Mouse (Mus musculus) limb, embryonic 11.5 days (tissue): ENCODE measurements around the gene Scn8a. TPM values are rescaled to one million over a fixed set of nuclear protein-coding genes. Genes with fewer than 3 reads are reported as not detected.

Experiments used
- ATAC-seq: fragments of 200-750 bp; cut with Nextera tagmentation; 2 replicates; pipeline ENCODE4 v1.8.0; 2017; ENCODE audit warnings: low read depth; ENCODE audit not compliant: insufficient number of reproducible peaks, low FRiP score, low TSS enrichment
- DNase-seq: peaks from one replicate; pipeline ENCODE4 v3.0.0-alpha.2; 2015; ENCODE audit warnings: low spot score
- H3K27ac ChIP-seq: fragments of 300-500 bp; sonication (generic); replicated peaks from 2 replicates; pipeline ENCODE4 v1.5.1; 2014; ENCODE audit warnings: low read depth, mild to moderate bottlenecking, low read length
- H3K27me3 ChIP-seq: fragments of 300-500 bp; sonication (generic); 2 replicates; pipeline ENCODE4 v1.6.1; 2014; ENCODE audit warnings: mild to moderate bottlenecking, low read length, mixed read lengths; ENCODE audit not compliant: control insufficient read depth, insufficient read depth
- H3K36me3 ChIP-seq: fragments of 300-500 bp; sonication (generic); 2 replicates; pipeline ENCODE4 v1.6.1; 2014; ENCODE audit warnings: mild to moderate bottlenecking, low read length, moderate library complexity, mixed read lengths; ENCODE audit not compliant: control insufficient read depth, insufficient read depth
- H3K4me1 ChIP-seq: fragments of 300-500 bp; sonication (generic); 2 replicates; pipeline ENCODE4 v1.6.1; 2014; ENCODE audit warnings: low read length, mixed read lengths; ENCODE audit not compliant: control insufficient read depth, insufficient read depth
- H3K4me2 ChIP-seq: fragments of 300-500 bp; sonication (generic); 2 replicates; pipeline ENCODE4 v1.6.1; 2014; ENCODE audit warnings: low read depth, mild to moderate bottlenecking, moderate library complexity; ENCODE audit not compliant: severe bottlenecking
- H3K4me3 ChIP-seq: fragments of 300-500 bp; sonication (generic); 2 replicates; pipeline ENCODE4 v1.5.1; 2014; ENCODE audit warnings: low read depth, low read length
- H3K9ac ChIP-seq: fragments of 300-500 bp; sonication (generic); 2 replicates; pipeline ENCODE4 v1.6.1; 2014; ENCODE audit warnings: mild to moderate bottlenecking, low read length
- H3K9me3 ChIP-seq: fragments of 300-500 bp; sonication (generic); 2 replicates; pipeline ENCODE4 v1.6.1; 2016; ENCODE audit warnings: low read length; ENCODE audit not compliant: control insufficient read depth
- WGBS: fragments of 180-500 bp; shearing (Covaris S2); extraction: QIAGEN DNeasy Blood & Tissue Kit; methylation state at CpG from one replicate; pipeline ENCODE4 v1.1.7; 2014; 5-methylcytosine and 5-hydroxymethylcytosine counted together
- polyA plus RNA-seq: library from polyadenylated mRNA; unstranded; fragments of >200 nt; fragmentation: Nextera tagmentation; extraction: Ambion mirVana; gene quantifications from 2 replicates; pipeline ENCODE4 v1.2.1, GENCODE M21; 2014

Gene Scn8a
- polyA plus RNA-seq, 1 experiment from 2014 or later: 4.5 TPM

GRCm38 (mm10) chr15:100870001-100870774 lies 530 bp downstream of the Scn8a start:
- H3K36me3 ChIP-seq: no peaks in the 10 kb centered on the region
- peak overlapping the region; percentile 34; the same call in 1 of the 2 replicates for H3K9ac ChIP-seq
- peaks cover 25% of the 10 kb centered on the region for H3K27me3 ChIP-seq
- 3% methylated on average over 54 of the region's 66 CpGs for WGBS
- peak overlapping the region; percentile 54 for H3K4me3 ChIP-seq
- DNase-seq (peak; percentile 82), ATAC-seq (no peak)
- peak overlapping the region; percentile 56 for H3K4me2 ChIP-seq
- no peaks in the 10 kb centered on the region for H3K9me3 ChIP-seq
- no peak overlapping the region for H3K27ac ChIP-seq
- H3K4me1 ChIP-seq: 0 out of 2 replicates have a peak, but pooled peaks cover 5% of the 10 kb centered on the region

GRCm38 (mm10) chr15:100870775-100871106 lies 1.1 kb downstream of the Scn8a start:
- no peaks in the 10 kb centered on the region for H3K36me3 ChIP-seq
- peak overlapping the region; percentile 77 for H3K9ac ChIP-seq
- 0% methylated on average over 5 of the region's 69 CpGs for WGBS
- ATAC-seq (no peak), DNase-seq (peak; percentile 66)
- peaks cover 25% of the 10 kb centered on the region for H3K27me3 ChIP-seq
- H3K4me1 ChIP-seq: 0 out of 2 replicates have a peak, but pooled peaks cover 5% of the 10 kb centered on the region
- peak overlapping the region; percentile 85 for H3K4me2 ChIP-seq
- H3K4me3 ChIP-seq: peak overlapping the region; percentile 54
- no peak overlapping the region for H3K27ac ChIP-seq
- no peaks in the 10 kb centered on the region for H3K9me3 ChIP-seq

- peak; percentile 49 for DNase-seq
- H3K36me3 ChIP-seq: no peaks in the 10 kb centered on the region
- H3K9me3 ChIP-seq: no peaks in the 10 kb centered on the region
- no peak overlapping the region for H3K27ac ChIP-seq
- H3K4me3 ChIP-seq: peak overlapping the region; percentile 54
- peaks cover 25% of the 10 kb centered on the region for H3K27me3 ChIP-seq
- WGBS: under 1% methylated on average over 45 of the region's 53 CpGs
- peak overlapping the region; percentile 85 for H3K4me2 ChIP-seq
- H3K9ac ChIP-seq: peak overlapping the region; percentile 77
- H3K4me1 ChIP-seq: 0 out of 2 replicates have a peak, but pooled peaks cover 5% of the 10 kb centered on the region
- no peak for ATAC-seq
These were observed 1.7 kb downstream of the Scn8a start for GRCm38 (mm10) chr15:100871107-100872011.

GRCm38 (mm10) chr15:100873155-100873554 lies 3.5 kb downstream of the Scn8a start:
- Histone ChIP-seq H3K4me1 (0 out of 2 replicates have a peak, but pooled peaks cover 5% of the 10 kb centered on the region), H3K9ac (no peak overlapping the region), H3K9me3 (no peaks in the 10 kb centered on the region), H3K4me2 (no peak overlapping the region), H3K4me3 (no peak overlapping the region), H3K27me3 (peaks cover 25% of the 10 kb centered on the region), H3K27ac (no peak overlapping the region), H3K36me3 (no peaks in the 10 kb centered on the region)
- no peak for ATAC-seq
- peak; percentile 97 for DNase-seq
- 3% methylated on average over 16 of the region's 16 CpGs for WGBS

- Histone ChIP-seq H3K27me3 (no peaks in the 10 kb centered on the region), H3K4me3 (no peak overlapping the region), H3K9me3 (no peaks in the 10 kb centered on the region), H3K36me3 (no peaks in the 10 kb centered on the region), H3K27ac (no peak overlapping the region), H3K4me1 (no peaks in the 10 kb centered on the region), H3K4me2 (no peak overlapping the region), H3K9ac (no peak overlapping the region)
- no peak for DNase-seq
- WGBS: 71% methylated on average over 15 of the region's 15 CpGs
- no peak for ATAC-seq
These were observed 9.4 kb downstream of the Scn8a start for GRCm38 (mm10) chr15:100879073-100879472.

GRCm38 (mm10) chr15:100881385-100881784 lies 11.7 kb downstream of the Scn8a start:
- Histone ChIP-seq H3K4me3 (no peak overlapping the region), H3K36me3 (no peaks in the 10 kb centered on the region), H3K4me2 (no peak overlapping the region), H3K4me1 (no peaks in the 10 kb centered on the region), H3K9me3 (no peaks in the 10 kb centered on the region), H3K27me3 (no peaks in the 10 kb centered on the region), H3K9ac (no peak overlapping the region), H3K27ac (no peak overlapping the region)
- WGBS: 81% methylated on average over 5 of the region's 5 CpGs
- ATAC-seq (no peak), DNase-seq (no peak)

GRCm38 (mm10) chr15:100884481-100884880 lies 14.8 kb downstream of the Scn8a start:
- Histone ChIP-seq H3K9me3 (no peaks in the 10 kb centered on the region), H3K27me3 (no peaks in the 10 kb centered on the region), H3K4me2 (no peak overlapping the region), H3K36me3 (no peaks in the 10 kb centered on the region), H3K4me1 (no peaks in the 10 kb centered on the region), H3K27ac (no peak overlapping the region), H3K9ac (no peak overlapping the region), H3K4me3 (no peak overlapping the region)
- WGBS: 92% methylated on average over 6 of the region's 6 CpGs
- ATAC-seq: no peak
- no peak for DNase-seq

- Histone ChIP-seq H3K4me2 (no peak overlapping the region), H3K36me3 (no peaks in the 10 kb centered on the region), H3K9ac (no peak overlapping the region), H3K27ac (no peak overlapping the region), H3K9me3 (no peaks in the 10 kb centered on the region), H3K4me1 (no peaks in the 10 kb centered on the region), H3K4me3 (no peak overlapping the region), H3K27me3 (no peaks in the 10 kb centered on the region)
- ATAC-seq: no peak
- DNase-seq: no peak
- WGBS: 69% methylated on average over 13 of the region's 13 CpGs
These were observed 22.3 kb downstream of the Scn8a start for GRCm38 (mm10) chr15:100891962-100892361.
